Mouse (Mus musculus): Measurements from ENCODE around the gene Abhd14b.

- TF ChIP-seq CTCF (conservative IDR thresholded peaks at IDR 0.05; ENCODE audit: insufficient read depth, insufficient read length, low read depth, low read length) (no peak), POLR2A (IDR thresholded peaks at IDR 0.05; ENCODE audit: low read depth, low read length) (no peak)
Measured at GRCm38 (mm10) chr9:106456325-106457162, 9.3 kb downstream of the Abhd14b start.
